Mouse (Mus musculus) c-Kit-positive CD71-negative TER-119-negative erythroid progenitor cells, embryonic 14.5 days (primary cell): ENCODE measurements around the gene Ddx52.
A peak's percentile ranks its signal among the peaks of the same experiment; 100 is the strongest.

Experiments used
- DNase-seq: peaks from one replicate; pipeline ENCODE4 v3.0.0-alpha.2; 2013; ENCODE audit warnings: low read depth

Gene Ddx52

GRCm38 (mm10) chr11:83969040-83969439 is 27.2 kb downstream of the Ddx52 start:
- DNase-seq, result no peak

DNA sequence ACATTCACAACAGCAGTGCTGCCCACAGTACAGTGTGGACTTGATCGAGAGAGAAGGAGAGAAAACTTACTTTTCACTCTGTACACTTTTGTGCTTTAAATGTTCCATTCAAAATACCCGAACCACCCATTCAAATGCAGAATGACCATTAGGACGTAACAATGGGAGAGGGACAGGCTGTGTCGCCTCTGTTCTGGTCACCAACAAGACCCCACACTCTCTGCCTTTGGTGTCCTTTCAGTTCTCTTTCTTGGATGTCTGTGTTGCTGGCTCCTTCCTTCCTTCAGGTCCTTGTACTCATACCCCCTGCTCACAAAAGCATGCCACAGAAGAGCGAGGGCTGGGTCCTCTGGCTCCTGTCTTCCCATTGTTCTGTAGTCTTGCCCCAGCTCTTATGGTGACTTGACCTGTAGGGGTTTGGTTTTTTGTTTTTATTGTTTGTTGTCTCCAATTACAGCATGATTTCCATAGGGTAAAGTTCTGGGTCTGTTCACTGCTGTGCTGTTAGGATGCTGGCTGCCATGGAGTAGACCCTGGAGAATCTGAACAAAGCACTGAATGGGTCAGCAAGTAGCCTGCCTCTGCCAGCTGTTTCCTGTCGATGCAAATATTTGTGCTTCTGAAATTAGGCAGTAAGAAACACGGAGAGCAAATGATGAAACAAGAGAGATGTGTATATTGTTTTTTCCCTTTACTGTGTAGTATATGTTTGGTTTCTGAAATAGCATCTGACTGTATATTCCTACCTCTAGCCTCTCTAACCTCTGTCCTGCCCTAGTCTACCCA is 32.9 kb downstream of the Ddx52 start:
- DNase-seq, result no peak

DNA sequence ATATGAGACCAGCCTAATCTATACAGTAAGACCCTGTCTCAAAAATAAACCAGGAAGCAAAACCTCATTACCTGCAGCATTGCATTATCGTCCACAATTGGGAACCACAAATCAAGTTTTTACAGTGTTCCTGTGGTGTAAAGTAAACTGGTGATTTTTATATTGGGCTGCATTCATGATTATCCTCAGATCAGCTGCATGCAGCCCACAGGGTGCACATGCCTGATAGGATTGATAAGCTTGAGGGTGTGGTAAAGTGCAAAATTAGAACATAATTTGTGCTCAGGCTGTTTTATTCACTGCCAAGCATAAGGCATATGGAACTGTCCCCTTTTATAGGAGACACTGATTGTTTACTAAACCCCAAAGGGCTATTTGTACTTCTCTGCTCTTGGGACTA is 33.6 kb downstream of the Ddx52 start:
- no peak for DNase-seq

- no peak for DNase-seq
Measured at GRCm38 (mm10) chr11:83976236-83976977, 34.5 kb downstream of the Ddx52 start.

DNA sequence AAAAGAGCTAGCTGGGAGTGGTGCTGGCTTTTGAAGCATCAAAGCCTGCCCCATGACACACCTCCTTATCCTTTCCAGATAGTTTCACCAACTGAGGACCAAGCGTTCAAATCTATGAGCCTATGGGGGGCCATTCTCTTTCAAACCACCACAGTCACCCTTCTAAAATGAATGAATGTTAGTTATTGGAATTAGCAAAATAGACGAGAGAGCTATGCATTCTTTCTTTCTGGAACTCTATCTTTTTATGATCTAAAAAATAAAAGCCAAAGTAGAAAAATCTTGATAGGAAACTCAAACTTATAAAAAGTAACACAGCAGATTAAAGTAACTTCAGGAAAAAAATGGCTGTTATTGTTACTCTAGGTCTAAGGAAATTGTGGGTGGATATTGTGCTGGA is 35.9 kb downstream of the Ddx52 start:
- no peak for DNase-seq

DNA sequence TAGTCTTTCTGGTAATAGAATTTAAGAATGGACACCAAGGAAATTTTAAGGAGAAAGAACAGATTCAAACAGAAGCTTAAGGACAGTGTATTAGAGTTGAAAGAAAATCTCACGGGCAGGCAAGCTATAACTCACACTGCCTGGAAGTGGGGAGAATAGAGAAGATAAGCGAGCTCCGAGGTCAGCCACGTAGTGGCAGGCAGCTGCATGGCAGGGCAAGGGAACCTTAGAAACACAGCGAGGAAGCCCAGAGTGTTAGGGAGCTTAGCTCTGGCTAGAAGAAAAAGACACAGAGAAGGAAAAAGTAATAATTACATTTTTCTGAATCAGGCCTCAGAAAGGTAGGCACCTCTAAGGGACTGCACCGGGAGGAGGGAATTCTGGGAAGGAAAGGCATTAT is 38.1 kb downstream of the Ddx52 start:
- DNase-seq, result no peak

DNA sequence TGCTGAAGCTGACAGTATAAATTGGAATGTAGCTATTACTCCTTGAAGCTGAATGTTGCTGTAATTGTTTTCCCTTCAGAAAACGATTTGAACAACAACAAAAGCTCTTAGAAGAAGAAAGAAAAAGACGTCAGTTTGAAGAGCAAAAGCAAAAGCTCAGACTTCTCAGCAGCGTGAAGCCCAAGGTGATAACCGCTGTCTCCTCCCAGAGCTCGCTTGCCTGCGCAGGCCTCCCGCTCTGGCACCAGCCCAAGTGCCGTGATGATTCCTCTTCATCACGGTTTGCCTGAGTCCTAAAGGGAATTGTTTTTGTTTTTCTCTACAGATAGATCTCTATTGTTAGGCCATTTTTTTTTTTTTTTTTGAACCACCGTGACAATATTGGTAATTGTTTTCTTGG is 39.5 kb downstream of the Ddx52 start:
- no peak for DNase-seq

DNA sequence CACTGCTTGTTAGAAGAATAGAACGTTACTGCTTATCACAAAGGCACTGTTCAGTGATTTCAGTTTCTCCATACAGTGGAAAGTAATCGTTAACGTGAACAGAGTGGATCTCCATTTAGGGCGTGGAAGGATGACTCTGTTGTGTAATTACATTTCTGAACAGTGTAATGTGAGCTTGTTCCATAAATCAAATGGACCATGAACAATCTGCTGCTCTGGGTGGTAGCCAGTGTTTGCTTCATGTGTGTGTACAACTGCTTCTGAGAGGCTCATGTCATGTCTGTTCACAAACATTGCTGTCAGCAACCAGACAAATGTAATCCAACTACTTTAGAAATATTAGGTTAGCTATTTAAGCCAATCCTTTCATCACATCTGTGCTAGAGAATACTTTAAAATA is 49.8 kb downstream of the Ddx52 start:
- no peak for DNase-seq

DNA sequence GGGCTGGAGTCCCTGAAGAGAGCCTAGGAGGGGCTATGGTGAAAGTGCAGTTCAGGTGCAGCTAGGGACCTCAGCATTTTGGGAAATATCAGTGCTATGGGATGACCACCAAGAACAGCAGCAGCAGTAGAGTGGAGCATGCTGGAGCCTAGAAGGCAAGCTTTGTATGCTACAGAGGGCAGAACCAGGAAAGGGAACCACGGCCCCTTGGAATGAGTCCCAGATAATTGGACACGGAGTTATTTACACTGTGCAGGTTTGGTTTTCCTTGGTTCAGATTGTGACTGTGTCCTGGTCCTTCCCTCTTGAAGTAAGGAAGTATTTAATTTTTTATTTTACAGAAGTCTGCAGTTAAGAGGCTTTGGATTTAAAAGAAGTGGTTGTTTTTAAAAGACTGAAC is 51.6 kb downstream of the Ddx52 start:
- no peak for DNase-seq

- no peak for DNase-seq
Measured at GRCm38 (mm10) chr11:83994481-83994880, 52.6 kb downstream of the Ddx52 start.

DNA sequence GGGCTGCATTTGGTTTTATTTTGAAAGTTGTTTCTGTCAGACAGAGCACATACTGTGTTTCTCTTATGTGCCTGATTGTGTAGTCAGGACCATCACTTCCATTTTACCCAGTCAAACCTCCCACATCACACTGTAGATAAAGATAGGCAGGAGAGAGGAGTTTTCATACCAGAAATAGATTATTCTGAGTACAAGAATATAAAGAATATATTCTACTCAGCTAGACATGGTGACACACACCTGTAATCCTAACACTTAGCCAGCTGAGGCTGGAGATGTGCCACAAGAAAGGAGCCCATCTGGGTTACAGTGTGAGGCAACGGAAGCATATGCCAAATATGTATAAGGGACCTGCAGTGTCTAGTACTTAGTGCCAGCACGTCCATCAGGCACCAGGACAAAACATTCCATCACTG is 53.7 kb downstream of the Ddx52 start:
- no peak for DNase-seq

DNA sequence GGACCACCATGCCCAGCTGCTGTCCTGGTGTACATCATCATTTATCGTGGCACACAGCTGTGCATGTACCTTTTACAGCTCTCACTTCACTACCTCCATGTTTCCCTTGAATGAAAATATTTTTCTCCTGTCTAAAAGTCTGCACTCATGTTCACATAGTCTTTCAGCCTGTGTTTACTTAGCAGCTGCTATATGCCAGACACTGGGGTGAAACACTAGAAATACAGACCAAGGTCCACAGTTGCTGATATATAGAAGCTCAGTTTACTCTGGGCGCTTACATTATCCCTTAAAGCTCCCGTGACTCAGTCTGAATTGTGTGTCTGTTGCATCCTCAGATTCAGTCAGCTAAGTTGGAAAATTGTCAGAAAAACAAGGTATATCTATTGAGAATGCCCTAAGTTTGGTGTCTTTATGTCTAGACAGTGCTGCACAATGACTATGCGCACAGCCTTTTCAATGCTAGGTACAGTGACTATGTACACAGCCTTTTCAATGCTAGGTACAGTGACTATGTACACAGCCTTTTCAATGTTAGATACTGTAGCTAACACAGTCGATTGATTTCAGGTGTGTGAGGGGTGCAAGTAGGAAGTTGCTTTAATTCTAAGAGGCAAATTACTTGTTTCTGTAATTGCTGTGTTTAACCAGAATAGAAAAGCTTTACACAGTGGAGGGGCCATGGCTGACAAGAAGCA is 55.5 kb downstream of the Ddx52 start:
- DNase-seq, result no peak

- DNase-seq, result no peak
Measured at GRCm38 (mm10) chr11:83998993-83999392, 57.1 kb downstream of the Ddx52 start.

- DNase-seq, result no peak
Measured at GRCm38 (mm10) chr11:83999411-83999915, 57.6 kb downstream of the Ddx52 start.

GRCm38 (mm10) chr11:84001257-84001656 is 59.4 kb downstream of the Ddx52 start:
- peak; percentile 7 for DNase-seq

GRCm38 (mm10) chr11:84003986-84004385 is 62.1 kb downstream of the Ddx52 start:
- no peak for DNase-seq

DNA sequence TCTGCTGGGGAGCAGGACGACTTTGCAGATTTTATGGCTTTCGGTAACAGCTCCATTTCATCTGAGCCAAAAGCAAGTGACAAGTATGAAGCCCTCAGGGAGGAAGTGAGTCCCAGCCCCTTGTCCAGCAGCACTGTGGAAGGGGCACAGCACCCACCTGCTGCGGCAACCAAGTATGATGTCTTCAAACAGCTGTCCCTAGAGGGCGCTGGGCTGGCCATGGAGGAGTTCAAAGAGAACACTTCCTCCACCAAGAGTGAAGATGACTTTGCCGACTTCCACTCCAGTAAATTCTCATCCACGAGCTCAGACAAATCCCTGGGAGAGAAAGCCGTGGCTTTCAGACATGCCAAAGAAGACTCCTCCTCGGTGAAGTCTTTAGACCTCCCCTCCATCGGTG is 67.1 kb downstream of the Ddx52 start:
- no peak for DNase-seq

DNA sequence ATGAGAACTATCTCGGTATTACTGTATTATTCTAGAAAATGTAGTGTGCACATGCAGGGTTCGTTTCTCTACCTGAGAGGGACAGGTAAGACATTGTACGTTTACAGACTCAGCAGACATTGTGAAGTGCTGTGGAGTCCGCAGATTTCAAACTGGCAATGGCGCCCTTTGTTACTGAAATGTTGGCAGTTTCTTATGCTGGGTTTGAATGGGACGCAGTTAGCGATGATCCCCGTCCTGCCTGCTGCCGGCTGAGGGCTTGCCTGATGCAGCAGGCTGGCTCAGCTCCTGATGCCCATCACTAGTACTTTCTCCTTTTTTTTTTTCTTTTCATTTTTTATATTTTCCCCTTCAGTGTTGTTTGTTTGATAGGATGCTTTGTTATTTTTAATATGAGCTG is 68.5 kb downstream of the Ddx52 start:
- no peak for DNase-seq

DNA sequence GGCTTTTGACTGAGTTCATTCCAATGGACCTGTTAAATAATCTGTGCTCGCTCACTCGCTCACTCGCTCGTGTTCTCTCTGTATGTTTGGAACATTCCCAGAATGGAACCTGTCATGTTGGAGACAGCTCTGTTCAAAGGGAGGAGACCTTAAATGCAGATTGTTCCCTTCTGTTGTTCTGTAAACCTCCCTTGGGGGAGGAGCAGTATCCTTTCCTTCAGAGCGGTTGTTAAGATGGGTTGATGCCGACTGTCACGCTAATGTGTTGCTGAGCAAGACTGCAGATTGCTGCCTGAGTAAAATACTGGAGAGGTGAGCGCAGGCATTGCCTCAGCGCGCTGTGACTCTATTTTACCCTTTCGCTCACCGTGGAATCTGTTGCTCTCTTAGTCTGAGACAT is 69.2 kb downstream of the Ddx52 start:
- DNase-seq, result no peak

DNA sequence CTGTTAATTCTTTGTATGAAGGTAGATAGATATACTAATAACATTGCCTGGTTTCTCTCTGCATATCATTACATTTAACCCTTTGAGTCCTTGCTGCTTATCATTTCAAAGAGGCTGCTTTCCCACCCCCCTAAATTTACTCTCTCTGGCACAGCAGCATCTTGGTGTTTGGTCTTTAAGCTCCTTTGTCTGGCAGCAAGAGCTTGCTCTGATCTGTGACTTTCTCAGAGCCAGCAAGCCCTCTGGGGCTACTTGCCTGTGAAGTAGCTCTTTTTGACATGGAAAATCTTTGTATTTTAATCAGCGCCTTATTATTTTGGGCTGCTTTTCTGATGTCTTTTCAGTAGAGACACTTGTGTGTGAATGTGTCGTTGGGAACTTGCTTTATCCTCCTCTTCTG is 69.7 kb downstream of the Ddx52 start:
- DNase-seq, result no peak
